Mouse (Mus musculus): ENCODE data around the gene Trabd2b. TPM values are rescaled to one million over a fixed set of nuclear protein-coding genes. Genes with fewer than 3 reads are reported as not detected.
A peak's percentile ranks its signal among the peaks of the same experiment; 100 is the strongest.

The Trabd2b gene
- total RNA-seq, 2 experiments from 2014 or later, result 0.96 to 2.0 TPM

- DNase-seq (ENCODE audit: low spot score), result no peak
Measured at GRCm38 (mm10) chr4:114537376-114537974, 131.0 kb downstream of the Trabd2b start.

- DNase-seq (ENCODE audit: low spot score), result no peak
Measured at GRCm38 (mm10) chr4:114540031-114540430, 133.5 kb downstream of the Trabd2b start.

- DNase-seq (ENCODE audit: low spot score), result no peak
Measured at GRCm38 (mm10) chr4:114541221-114541620, 134.7 kb downstream of the Trabd2b start.

GRCm38 (mm10) chr4:114542136-114542535, 135.6 kb downstream of the Trabd2b start:
- no peak for DNase-seq (ENCODE audit: low spot score)

GRCm38 (mm10) chr4:114545481-114546200, 139.1 kb downstream of the Trabd2b start:
- peak; percentile 19 for DNase-seq (ENCODE audit: low spot score)

- DNase-seq (ENCODE audit: low spot score), result no peak
Measured at GRCm38 (mm10) chr4:114547658-114548448, 141.3 kb downstream of the Trabd2b start.

- no peak for DNase-seq (ENCODE audit: low spot score)
Measured at GRCm38 (mm10) chr4:114549487-114549886, 143.0 kb downstream of the Trabd2b start.

- no peak for DNase-seq (ENCODE audit: low spot score)
Measured at GRCm38 (mm10) chr4:114550471-114551156, 144.1 kb downstream of the Trabd2b start.

- DNase-seq (ENCODE audit: low spot score), result no peak
Measured at GRCm38 (mm10) chr4:114556880-114557279, 150.4 kb downstream of the Trabd2b start.

GRCm38 (mm10) chr4:114557731-114558130, 151.2 kb downstream of the Trabd2b start:
- DNase-seq (ENCODE audit: low spot score), result no peak

GRCm38 (mm10) chr4:114558487-114558886, 152.0 kb downstream of the Trabd2b start:
- DNase-seq (ENCODE audit: low spot score), result no peak

- no peak for DNase-seq (ENCODE audit: low spot score)
Measured at GRCm38 (mm10) chr4:114560638-114561216, 154.2 kb downstream of the Trabd2b start.

- DNase-seq (ENCODE audit: low spot score), result no peak
Measured at GRCm38 (mm10) chr4:114564131-114564695, 157.7 kb downstream of the Trabd2b start.

GRCm38 (mm10) chr4:114567594-114567993, 161.1 kb downstream of the Trabd2b start:
- no peak for DNase-seq (ENCODE audit: low spot score)

- DNase-seq (ENCODE audit: low spot score), result no peak
Measured at GRCm38 (mm10) chr4:114568081-114568605, 161.6 kb downstream of the Trabd2b start.

- DNase-seq (ENCODE audit: low spot score), result no peak
Measured at GRCm38 (mm10) chr4:114578153-114578950, 171.8 kb downstream of the Trabd2b start.

- no peak for DNase-seq (ENCODE audit: low spot score)
Measured at GRCm38 (mm10) chr4:114583546-114584144, 177.1 kb downstream of the Trabd2b start.

GRCm38 (mm10) chr4:114584686-114585085, 178.2 kb downstream of the Trabd2b start:
- DNase-seq (ENCODE audit: low spot score), result no peak

GRCm38 (mm10) chr4:114593554-114594215, 187.2 kb downstream of the Trabd2b start:
- DNase-seq (ENCODE audit: low spot score), result no peak
